Mouse (Mus musculus): ENCODE measurements around the gene Gm15155.
"Not testable (repeated sequence)": the region's sequence is repeated elsewhere in the genome, so short reads cannot be mapped to it uniquely, and the experiment has no call there.

The Gm15155 gene

GRCm38 (mm10) chrX:155624341-155624841 lies at the start of gene Gm15155:
Gene Gm15155, plus strand, starts transcription at chrX:155624741.
- peak; percentile 28 for DNase-seq

GRCm38 (mm10) chrX:155579791-155580190 lies 44.8 kb upstream of the Gm15155 start:
- DNase-seq, result no peak

GRCm38 (mm10) chrX:155584586-155584985 lies 40.0 kb upstream of the Gm15155 start:
- no peak for DNase-seq

- no peak for DNase-seq
These were observed 33.1 kb upstream of the Gm15155 start for GRCm38 (mm10) chrX:155591490-155591889.

GRCm38 (mm10) chrX:155592467-155592866 lies 32.1 kb upstream of the Gm15155 start:
- DNase-seq, result no peak

- DNase-seq, result no peak
These were observed 29.9 kb upstream of the Gm15155 start for GRCm38 (mm10) chrX:155594685-155595084.

- DNase-seq, result no peak
These were observed 28.2 kb upstream of the Gm15155 start for GRCm38 (mm10) chrX:155596390-155596789.

GRCm38 (mm10) chrX:155601196-155601595 lies 23.3 kb upstream of the Gm15155 start:
- DNase-seq, result peak; percentile 39

GRCm38 (mm10) chrX:155622527-155622926 lies 2.0 kb upstream of the Gm15155 start:
- peak; percentile 7 for DNase-seq

GRCm38 (mm10) chrX:155622961-155623599 lies 1.5 kb upstream of the Gm15155 start:
- peak; percentile 45 for DNase-seq

- DNase-seq, result peak; percentile 29
These were observed 750 bp upstream of the Gm15155 start, which contains the start of gene Ptchd1 for GRCm38 (mm10) chrX:155623701-155624281. Gene Ptchd1, minus strand, starts transcription at chrX:155623814.

GRCm38 (mm10) chrX:155624895-155625294 lies 354 bp downstream of the Gm15155 start:
- DNase-seq, result no peak

- DNase-seq, result peak; percentile 6
These were observed 1.2 kb downstream of the Gm15155 start for GRCm38 (mm10) chrX:155625671-155626196.

- no peak for DNase-seq
These were observed 19.4 kb downstream of the Gm15155 start for GRCm38 (mm10) chrX:155643975-155644374.

GRCm38 (mm10) chrX:155645975-155646374 lies 21.4 kb downstream of the Gm15155 start:
- DNase-seq, result no peak

- no peak for DNase-seq
These were observed 33.4 kb downstream of the Gm15155 start for GRCm38 (mm10) chrX:155657971-155658370.

- DNase-seq, result not testable (repeated sequence)
These were observed 65.9 kb downstream of the Gm15155 start for GRCm38 (mm10) chrX:155690440-155690839.

GRCm38 (mm10) chrX:155724157-155724556 lies 99.6 kb downstream of the Gm15155 start:
- no peak for DNase-seq

GRCm38 (mm10) chrX:155728387-155728786 lies 103.8 kb downstream of the Gm15155 start:
- DNase-seq, result no peak

- DNase-seq, result no peak
These were observed 263.6 kb downstream of the Gm15155 start for GRCm38 (mm10) chrX:155888118-155888517.

- DNase-seq, result no peak
These were observed 275.5 kb downstream of the Gm15155 start for GRCm38 (mm10) chrX:155900040-155900439.

- DNase-seq, result no peak
These were observed 277.2 kb downstream of the Gm15155 start for GRCm38 (mm10) chrX:155901742-155902141.

GRCm38 (mm10) chrX:155903108-155903507 lies 278.6 kb downstream of the Gm15155 start:
- no peak for DNase-seq

- no peak for DNase-seq
These were observed 385.2 kb downstream of the Gm15155 start for GRCm38 (mm10) chrX:156009756-156010155.

Data from right cerebral cortex, postnatal 25 days (tissue).